Mouse (Mus musculus) layer of hippocampus, postnatal 36 days (tissue): ENCODE data around the gene Hrct1. TPM values are rescaled to one million over a fixed set of nuclear protein-coding genes. Genes with fewer than 3 reads are reported as not detected.

Source experiments
- DNase-seq, 2 experiments: peaks; one replicate each; pipeline ENCODE4 v3.0.0; 2022
- total RNA-seq, 2 experiments: library from RNA; stranded (reverse); gene quantifications; 2 replicates each; pipeline ENCODE4 v1.2.3; 2021

The Hrct1 gene
- 1 to 10 TPM in 1 of 2 experiments, under 1 TPM in 1; 0.47 to 1.2 TPM for total RNA-seq

GRCm38 (mm10) chr4:43726995-43727394 lies at the start of gene Hrct1:
Gene Hrct1 (plus strand): TSS chr4:43727188.
- DNase-seq: no peak

- peak in 1 of 2 experiments; percentile 33 for DNase-seq
Observed at GRCm38 (mm10) chr4:43678541-43678940, 48.4 kb upstream of the Hrct1 start.

DNA sequence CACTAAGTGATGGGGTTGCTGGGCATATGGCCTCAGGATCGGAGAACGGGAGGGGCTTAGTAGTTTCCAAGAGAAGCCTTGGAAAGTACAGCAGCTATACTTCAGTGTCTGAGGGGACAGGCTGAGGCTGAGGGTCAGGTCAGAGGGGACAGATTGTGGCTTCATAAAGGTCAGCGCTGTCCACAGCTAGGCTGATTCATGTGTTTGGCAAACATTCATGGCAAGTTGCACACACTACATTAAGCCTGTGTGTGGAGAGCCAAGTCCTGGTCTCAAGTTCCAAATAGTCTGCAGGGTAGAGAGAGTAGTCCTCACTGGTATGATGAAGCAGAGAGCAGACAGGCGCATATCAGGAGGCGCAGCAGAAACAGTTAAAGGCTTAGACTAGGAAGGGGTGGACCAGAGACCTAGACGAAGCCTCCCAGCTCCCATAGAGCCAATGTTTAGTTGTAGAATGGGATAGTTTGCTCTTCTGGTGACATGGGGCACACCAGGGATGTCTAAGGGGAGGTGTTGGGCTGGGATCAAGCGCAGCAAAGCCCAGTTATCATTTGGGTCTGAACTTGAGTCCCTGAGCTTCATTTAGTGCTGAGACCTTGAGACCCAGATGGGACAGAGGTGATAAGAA lies 47.5 kb upstream of the Hrct1 start:
- DNase-seq: no peak

DNA sequence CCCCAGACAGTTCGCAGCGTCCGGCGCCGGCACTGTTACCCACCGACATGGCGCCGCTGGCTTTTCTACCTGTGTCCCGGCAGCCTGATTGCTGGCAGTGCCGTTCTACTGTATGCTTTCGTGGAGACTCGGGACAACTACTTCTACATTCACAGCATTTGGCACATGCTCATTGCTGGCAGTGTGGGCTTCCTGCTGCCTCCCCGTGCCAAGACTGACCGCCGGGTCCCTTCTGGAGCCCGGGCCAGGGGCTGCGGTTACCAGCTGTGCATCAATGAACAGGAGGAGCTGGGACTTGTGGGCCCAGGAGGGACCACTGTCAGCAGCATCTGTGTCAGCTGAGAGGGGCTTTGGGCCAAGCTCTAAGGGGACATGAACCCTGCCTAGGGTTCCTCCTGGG lies 37.0 kb upstream of the Hrct1 start:
- no peak for DNase-seq

- DNase-seq: no peak
Observed at GRCm38 (mm10) chr4:43691026-43691425, 36.0 kb upstream of the Hrct1 start.

DNA sequence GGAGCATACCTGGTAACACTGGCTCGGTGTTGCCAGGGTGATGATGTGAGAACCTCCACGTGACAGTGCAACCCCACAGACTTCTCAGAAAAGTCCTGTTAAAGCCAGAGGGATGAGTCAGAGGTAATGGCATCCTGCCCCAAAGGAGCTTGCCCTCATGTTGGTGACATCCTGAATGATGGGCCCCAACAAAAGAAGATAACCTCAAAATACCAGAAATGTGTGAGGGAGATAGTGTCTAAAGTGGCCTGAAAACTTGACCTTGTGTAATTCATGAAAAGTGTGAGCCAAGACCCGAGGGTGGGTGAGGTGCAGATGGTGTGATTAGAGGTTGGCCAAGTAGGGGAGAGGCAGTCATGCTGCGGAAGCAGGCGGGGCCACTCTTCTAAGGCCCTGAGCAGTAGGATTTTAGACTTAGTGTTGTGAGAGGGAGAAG lies 33.2 kb upstream of the Hrct1 start:
- no peak for DNase-seq

GRCm38 (mm10) chr4:43694439-43695248 lies 32.3 kb upstream of the Hrct1 start:
- no peak for DNase-seq

DNA sequence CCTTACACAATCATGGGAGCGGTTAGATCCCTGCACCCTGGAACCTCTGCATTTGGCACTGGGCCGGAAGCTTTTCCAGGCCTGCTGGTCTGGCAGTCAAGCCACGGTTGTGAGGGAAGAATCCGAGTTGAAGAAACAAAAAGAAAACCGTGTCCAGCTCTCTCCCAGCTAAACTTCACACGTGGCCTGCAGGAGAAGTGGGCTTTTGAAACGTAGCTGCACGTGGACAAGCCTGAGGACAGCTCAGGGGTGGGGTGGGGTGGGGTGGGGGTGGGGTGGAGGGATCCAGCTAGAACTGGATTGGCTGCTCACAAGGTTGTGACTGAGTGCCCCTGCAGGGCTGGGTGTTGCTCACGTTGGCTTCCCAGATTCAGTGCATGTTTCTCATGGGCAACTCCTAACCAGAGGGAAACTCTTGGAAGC lies 31.7 kb upstream of the Hrct1 start:
- DNase-seq: no peak

- no peak for DNase-seq
Observed at GRCm38 (mm10) chr4:43696561-43696960, 30.4 kb upstream of the Hrct1 start.

- DNase-seq: no peak
Observed at GRCm38 (mm10) chr4:43700707-43701106, 26.3 kb upstream of the Hrct1 start, which contains the start of gene Olfr70. Gene Olfr70 (minus strand): TSS chr4:43700807.

- DNase-seq: no peak
Observed at GRCm38 (mm10) chr4:43703439-43703838, 23.5 kb upstream of the Hrct1 start.

GRCm38 (mm10) chr4:43703851-43704250 lies 23.1 kb upstream of the Hrct1 start:
- DNase-seq: no peak

DNA sequence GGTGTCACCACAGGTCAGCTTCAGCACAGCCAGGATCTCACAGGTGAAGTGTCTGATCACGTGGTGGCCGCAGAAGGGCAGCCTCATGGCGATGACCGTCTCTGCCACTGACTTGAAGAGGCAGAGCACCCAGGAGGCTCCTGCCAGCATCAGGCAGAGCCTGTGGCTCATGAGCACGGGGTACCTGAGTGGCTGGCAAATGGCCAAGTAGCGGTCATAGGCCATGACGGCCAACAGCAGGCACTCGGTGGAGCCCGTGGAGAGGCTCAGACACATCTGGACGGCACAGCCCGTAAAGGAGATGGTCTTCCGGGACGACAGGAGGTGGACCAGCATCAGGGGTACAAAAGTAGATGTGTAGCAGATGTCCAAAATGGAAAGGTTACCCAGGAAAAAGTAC lies 21.0 kb upstream of the Hrct1 start:
- DNase-seq: no peak

DNA sequence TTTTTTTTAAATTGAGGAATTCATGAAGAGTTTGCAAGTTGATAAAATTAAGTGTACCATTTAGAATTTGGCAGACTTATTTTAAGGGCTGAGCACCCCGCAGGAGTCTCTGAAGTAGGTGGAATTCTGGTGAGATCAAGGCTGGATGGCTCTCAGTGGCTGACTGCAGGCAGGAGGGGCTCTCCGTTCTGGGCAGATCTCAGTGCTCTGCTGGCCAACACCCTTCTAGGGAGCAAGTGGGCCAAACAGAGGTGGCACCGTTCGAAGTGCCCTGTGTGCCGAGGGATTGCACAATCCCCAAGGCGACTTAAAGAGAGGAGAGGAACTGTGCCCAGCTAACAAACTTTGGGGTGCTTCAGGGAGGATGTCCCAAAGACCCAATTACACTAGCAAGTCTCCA lies 17.1 kb upstream of the Hrct1 start, which contains the start of gene Olfr71:
Gene Olfr71, minus strand, starts transcription at position 387 of the 400 bp plus-strand sequence.
- no peak for DNase-seq

DNA sequence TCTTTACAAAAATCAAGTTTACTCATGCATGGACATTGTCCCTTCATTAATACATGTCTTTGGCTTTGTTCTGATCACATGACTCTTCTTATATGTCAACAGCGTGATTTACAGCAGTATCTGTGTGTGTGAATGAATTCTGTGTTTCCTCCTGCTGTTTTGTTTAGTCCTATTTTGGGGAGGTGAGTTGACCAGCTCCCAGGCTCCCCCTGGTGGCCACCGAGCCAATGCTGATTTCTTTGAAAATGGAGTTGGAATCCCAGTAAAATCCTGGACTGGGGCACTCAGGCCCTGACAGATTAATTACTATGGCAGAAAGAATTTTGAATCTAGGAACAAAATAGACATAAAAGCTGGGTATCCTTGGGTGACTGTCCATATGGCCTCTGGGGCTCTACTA lies 15.2 kb upstream of the Hrct1 start:
- peak; percentile 65 to 74 for DNase-seq

GRCm38 (mm10) chr4:43713652-43714219 lies 13.3 kb upstream of the Hrct1 start:
- no peak for DNase-seq

GRCm38 (mm10) chr4:43720491-43721228 lies 6.3 kb upstream of the Hrct1 start:
- DNase-seq: no peak

- no peak for DNase-seq
Observed at GRCm38 (mm10) chr4:43722191-43722590, 4.8 kb upstream of the Hrct1 start.

DNA sequence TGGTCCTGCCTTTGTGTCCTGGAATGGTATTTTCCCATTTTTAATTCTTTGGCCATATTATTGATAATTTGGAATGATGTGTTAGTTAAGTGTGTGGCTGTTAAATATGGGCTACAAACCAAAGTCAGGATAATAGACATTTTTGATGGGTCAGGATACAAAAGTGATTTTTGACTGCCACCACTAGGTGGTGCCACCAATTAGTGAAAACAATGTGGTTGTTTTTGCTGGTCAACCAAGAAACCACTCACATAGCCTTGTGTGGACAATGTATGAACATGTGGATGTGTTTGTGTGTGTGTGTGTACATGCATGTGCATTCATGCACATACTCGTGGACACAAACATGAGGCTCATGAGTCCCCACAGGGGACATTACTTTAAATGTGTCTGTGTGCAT lies 2.2 kb upstream of the Hrct1 start:
- DNase-seq: no peak

DNA sequence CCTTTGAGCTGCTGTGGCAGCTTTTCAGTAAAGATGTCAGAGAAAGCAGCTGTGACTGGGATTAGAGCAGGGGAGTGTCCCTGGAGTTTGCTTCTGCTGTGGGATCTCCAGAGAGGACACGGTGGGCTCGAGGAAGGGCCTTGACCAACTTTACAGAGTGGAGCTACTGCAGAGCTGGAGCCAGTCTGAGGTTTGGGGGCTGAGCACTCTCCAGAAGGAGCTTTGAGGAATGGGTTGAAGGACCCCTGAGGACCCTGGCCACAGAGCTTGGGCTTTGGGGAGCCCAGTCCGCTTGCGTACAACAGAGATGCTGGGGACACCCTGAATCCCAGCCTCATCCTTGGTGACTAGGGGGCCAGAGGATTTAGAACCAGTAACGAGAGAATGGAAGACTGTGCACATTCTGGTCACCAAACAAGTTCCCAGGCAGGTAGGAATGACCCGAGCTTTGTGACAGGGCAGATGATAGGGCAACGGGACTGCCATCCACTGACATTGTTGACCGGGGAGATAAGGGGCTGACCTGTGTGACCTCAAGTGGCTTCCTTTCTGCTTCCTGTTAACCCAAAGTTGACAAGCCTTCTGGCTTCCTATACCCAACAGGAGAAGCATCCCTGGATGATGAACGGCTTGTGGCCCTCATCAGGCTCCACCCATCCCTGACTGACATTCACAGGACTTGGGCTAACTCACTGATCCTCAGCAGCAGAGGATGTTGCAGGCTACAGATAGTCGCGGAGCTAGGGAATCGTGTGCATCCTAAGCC lies 577 bp upstream of the Hrct1 start:
- no peak for DNase-seq

DNA sequence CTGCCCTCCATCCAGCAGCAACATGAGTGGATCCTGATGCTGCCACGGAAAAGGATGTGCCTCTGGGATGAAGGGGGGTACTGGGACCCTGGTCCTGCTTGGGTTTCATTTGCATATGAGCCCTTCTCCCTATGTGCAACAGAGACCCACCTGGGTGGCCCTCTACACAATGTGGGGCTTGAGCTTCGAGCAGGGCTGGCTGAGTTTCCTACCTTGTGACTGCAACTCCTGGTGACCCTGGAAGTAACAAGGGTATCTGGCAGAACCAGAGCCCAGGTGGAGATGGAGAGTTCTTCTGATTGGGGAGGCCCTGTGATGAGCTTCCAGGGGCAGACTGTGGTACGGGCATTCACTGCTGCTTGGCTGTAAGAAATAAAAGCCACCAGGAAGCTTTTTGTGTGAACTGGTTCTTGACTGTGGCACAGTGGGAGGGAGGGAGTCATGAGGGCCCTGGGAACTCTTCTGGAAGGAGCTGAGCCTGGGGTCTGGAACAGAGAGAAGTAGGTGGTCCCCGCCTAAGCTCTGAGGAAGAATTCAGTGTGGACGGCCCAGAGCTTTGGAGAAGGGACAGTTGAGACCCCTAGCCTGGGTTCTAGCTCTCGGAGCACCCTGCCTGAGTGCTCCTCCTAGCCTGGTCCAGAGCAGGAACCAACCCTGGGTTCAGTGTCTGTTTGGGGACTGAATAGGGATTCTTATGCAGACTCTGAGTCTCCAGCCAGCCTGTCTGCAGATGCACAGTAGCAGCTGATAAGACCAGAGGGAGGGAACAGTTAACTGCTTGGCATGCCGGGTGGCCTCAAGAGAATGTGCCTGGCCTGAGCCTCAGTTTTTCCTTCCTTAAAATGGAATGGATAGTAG lies 959 bp downstream of the Hrct1 start:
- DNase-seq: no peak
